Mouse (Mus musculus): Measurements from ENCODE around the gene Fis1.

Fis1 gene

GRCm38 (mm10) chr5:136970703-136971102, 17.6 kb downstream of the Fis1 start:
- peak; percentile 90 for DNase-seq

GRCm38 (mm10) chr5:136973670-136974069, 20.6 kb downstream of the Fis1 start:
- no peak for DNase-seq

- no peak for DNase-seq
Observed at GRCm38 (mm10) chr5:136977769-136978168, 24.7 kb downstream of the Fis1 start.

- DNase-seq: no peak
Observed at GRCm38 (mm10) chr5:136979762-136980161, 26.7 kb downstream of the Fis1 start.

- DNase-seq: no peak
Observed at GRCm38 (mm10) chr5:136980974-136981373, 27.9 kb downstream of the Fis1 start.

GRCm38 (mm10) chr5:136982338-136982930, 29.4 kb downstream of the Fis1 start:
- peak; percentile 69 for DNase-seq

- no peak for DNase-seq
Observed at GRCm38 (mm10) chr5:136984828-136985227, 31.8 kb downstream of the Fis1 start.

GRCm38 (mm10) chr5:136986695-136987137, 33.6 kb downstream of the Fis1 start, which contains the start of gene Plod3:
TSS of gene Plod3 (plus strand) at chr5:136987019.
- DNase-seq: peak; percentile 98

GRCm38 (mm10) chr5:136987138-136987933, 34.3 kb downstream of the Fis1 start:
- DNase-seq: peak; percentile 83

- DNase-seq: no peak
Observed at GRCm38 (mm10) chr5:136987934-136988271, 34.8 kb downstream of the Fis1 start, which contains the start of gene Znhit1. TSS of gene Znhit1 (minus strand) at chr5:136988021.

- peak; percentile 59 for DNase-seq
Observed at GRCm38 (mm10) chr5:136988420-136988819, 35.3 kb downstream of the Fis1 start.

GRCm38 (mm10) chr5:136989801-136990200, 36.7 kb downstream of the Fis1 start:
- DNase-seq: no peak

GRCm38 (mm10) chr5:136999449-136999848, 46.4 kb downstream of the Fis1 start:
- no peak for DNase-seq

GRCm38 (mm10) chr5:137000612-137001011, 47.5 kb downstream of the Fis1 start:
- no peak for DNase-seq

GRCm38 (mm10) chr5:137007276-137007675, 54.2 kb downstream of the Fis1 start:
- peak; percentile 57 for DNase-seq

- DNase-seq: peak; percentile 74
Observed at GRCm38 (mm10) chr5:137009988-137010387, 56.9 kb downstream of the Fis1 start.

GRCm38 (mm10) chr5:137012401-137012950, 59.4 kb downstream of the Fis1 start:
- no peak for DNase-seq

Measured in lung, postnatal 10 days (tissue).